Comparison of ENCODE assay signal across 32 mouse cellular contexts in genomic region chr10:117801886-117802285, GRCm38 (mm10).
"Had no signal": no experiment of that assay in that cellular context is flagged by ENCODE, and none has a peak within 500 bp of the region (broad histone marks: within the 10 kb centered on the region; RNA-seq: fewer than 3 reads in every experiment).

No protein-coding gene starts in this region.

- H3K4me2 ChIP-seq: limb, embryonic 12.5 days; limb, embryonic 13.5 days; limb, embryonic 15.5 days; liver, embryonic 11.5 days; liver, embryonic 12.5 days; liver, embryonic 13.5 days; liver, embryonic 15.5 days; lung, embryonic 14.5 days; lung, embryonic 15.5 days; midbrain, embryonic 11.5 days; midbrain, embryonic 12.5 days; midbrain, embryonic 13.5 days; midbrain, embryonic 15.5 days; neural tube, embryonic 12.5 days had no signal

- H3K4me1 ChIP-seq: limb, embryonic 10.5 days; limb, embryonic 15.5 days; lung, embryonic 15.5 days; midbrain, embryonic 10.5 days; midbrain, embryonic 12.5 days; midbrain, embryonic 13.5 days; midbrain, embryonic 15.5 days; neural tube, embryonic 12.5 days had no signal

- H3K9me3 ChIP-seq: limb, embryonic 10.5 days; limb, embryonic 12.5 days; limb, embryonic 13.5 days; limb, embryonic 15.5 days; liver, embryonic 12.5 days; liver, embryonic 13.5 days; liver, embryonic 15.5 days; lung, embryonic 15.5 days; megakaryocyte, embryonic 14.5 days; midbrain, embryonic 10.5 days; midbrain, embryonic 12.5 days; midbrain, embryonic 13.5 days; midbrain, embryonic 15.5 days; neural tube, embryonic 12.5 days had no signal

- H3K27me3 ChIP-seq: limb, embryonic 12.5 days; limb, embryonic 13.5 days; limb, embryonic 15.5 days; liver, embryonic 12.5 days; liver, embryonic 13.5 days; liver, embryonic 15.5 days; lung, embryonic 15.5 days; megakaryocyte, embryonic 14.5 days; midbrain, embryonic 12.5 days; midbrain, embryonic 13.5 days; midbrain, embryonic 15.5 days; neural tube, embryonic 12.5 days had no signal

- H3K9ac ChIP-seq: limb, embryonic 12.5 days; limb, embryonic 13.5 days; limb, embryonic 15.5 days; liver, embryonic 12.5 days; liver, embryonic 13.5 days; liver, embryonic 14.5 days; liver, embryonic 15.5 days; liver, postnatal 0 days; lung, embryonic 14.5 days; lung, embryonic 15.5 days; midbrain, embryonic 12.5 days; midbrain, embryonic 13.5 days; midbrain, embryonic 15.5 days; neural tube, embryonic 12.5 days had no signal

- ATAC-seq: liver, embryonic 12.5 days; liver, postnatal 0 days; lung, postnatal 0 days; midbrain, embryonic 13.5 days; midbrain, embryonic 15.5 days; midbrain, embryonic 16.5 days had no signal

- H3K36me3 ChIP-seq: limb, embryonic 10.5 days; limb, embryonic 12.5 days; limb, embryonic 13.5 days; limb, embryonic 15.5 days; liver, embryonic 12.5 days; liver, embryonic 13.5 days; liver, embryonic 15.5 days; lung, embryonic 15.5 days; midbrain, embryonic 10.5 days; midbrain, embryonic 12.5 days; midbrain, embryonic 13.5 days; midbrain, embryonic 15.5 days; neural tube, embryonic 12.5 days had no signal

- H3K27ac ChIP-seq: limb, embryonic 10.5 days; limb, embryonic 12.5 days; limb, embryonic 13.5 days; limb, embryonic 15.5 days; liver, embryonic 12.5 days; liver, embryonic 13.5 days; liver, embryonic 14.5 days; liver, embryonic 15.5 days; lung, embryonic 15.5 days; macrophage; midbrain, embryonic 10.5 days; midbrain, embryonic 12.5 days; midbrain, embryonic 13.5 days; midbrain, embryonic 15.5 days; neural tube, embryonic 12.5 days had no signal

- H3K4me3 ChIP-seq: limb, embryonic 10.5 days; limb, embryonic 12.5 days; limb, embryonic 13.5 days; limb, embryonic 15.5 days; liver, embryonic 12.5 days; liver, embryonic 13.5 days; liver, embryonic 15.5 days; lung, embryonic 15.5 days; megakaryocyte, embryonic 14.5 days; midbrain, embryonic 10.5 days; midbrain, embryonic 12.5 days; midbrain, embryonic 13.5 days; midbrain, embryonic 15.5 days; myocyte; neural tube, embryonic 12.5 days had no signal

- DNase-seq: left cerebral cortex, postnatal 4 days; liver; liver, embryonic 13.5 days; liver, postnatal 0 days; lung, adult 18-20 months; lung, adult 2 months; lung, embryonic 14.5 days; lung, postnatal 10 days; lung, postnatal 14 days; lung, postnatal 36 days; lung, postnatal 4 days; midbrain, embryonic 14.5 days had no signal
